Mouse (Mus musculus) ES-E14 (cell line): Measurements from ENCODE around the gene Hist1h2bn.

Experiments
- CHD2 ChIP-seq: IDR thresholded peaks from 2 replicates; pipeline ENCODE4 v1.6.1; 2014; ENCODE audit warnings: mild to moderate bottlenecking, low read depth, low read length, inconsistent platforms
- HCFC1 ChIP-seq: IDR thresholded peaks from 2 replicates; pipeline ENCODE4 v1.6.1; 2012; ENCODE audit warnings: low read length, inconsistent platforms, borderline replicate concordance; ENCODE audit not compliant: insufficient read depth
- MAFK ChIP-seq: IDR thresholded peaks from 2 replicates; pipeline ENCODE4 v1.6.1; 2014; ENCODE audit warnings: mild to moderate bottlenecking, low read depth, low read length, inconsistent platforms; ENCODE audit not compliant: insufficient read depth
- ZC3H11A ChIP-seq: IDR thresholded peaks from 2 replicates; pipeline ENCODE4 v1.6.1; 2012; ENCODE audit warnings: low read depth, mild to moderate bottlenecking, inconsistent platforms, low read length, borderline replicate concordance
- ZNF384 ChIP-seq: IDR thresholded peaks from 2 replicates; pipeline ENCODE4 v1.6.1; 2012; ENCODE audit warnings: low read depth, low read length, inconsistent platforms

DNA sequence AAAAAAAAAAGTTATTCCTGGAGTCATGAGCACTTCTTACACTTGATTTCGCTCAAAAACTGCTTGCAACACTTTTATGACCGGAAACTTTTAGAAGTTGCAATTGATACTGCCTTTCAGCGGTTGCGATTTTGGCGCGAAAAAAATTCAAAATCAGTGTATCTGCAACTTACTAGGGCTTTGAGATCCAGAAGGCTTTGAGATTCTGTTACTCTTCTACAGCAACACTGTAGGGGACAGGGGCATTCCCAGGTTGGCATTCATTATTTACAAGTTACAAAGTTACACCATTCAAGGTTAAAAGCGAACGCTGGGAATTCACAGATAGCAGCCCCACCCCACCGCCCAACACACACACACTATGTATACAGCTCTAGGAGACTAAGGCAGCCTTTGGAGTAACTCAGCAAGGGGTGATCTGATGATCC, 29.8 kb downstream of the Hist1h2bn start:
- TF ChIP-seq MAFK (no peak), HCFC1 (no peak), ZNF384 (peak; percentile 87), CHD2 (no peak), ZC3H11A (no peak)
